Mouse (Mus musculus): ENCODE data around the gene Arhgef28. TPM values are rescaled to one million over a fixed set of nuclear protein-coding genes. Genes with fewer than 3 reads are reported as not detected.

The Arhgef28 gene
- polyA plus RNA-seq (2021; fragmentation: Nextera tagmentation): 49.5 and 54.2 TPM in 2 replicates
- long read RNA-seq, experiment 1, partial matches to known transcripts: 131 of 152 reads
- long read RNA-seq, experiment 1, other reads (novel, unspliced or antisense): 21 of 152 reads
- long read RNA-seq, experiment 2, full-length matches to known transcripts: 7 of 375 reads
- long read RNA-seq, experiment 2, partial matches to known transcripts: 310 of 375 reads
- long read RNA-seq, experiment 2, other reads (novel, unspliced or antisense): 58 of 375 reads

DNA sequence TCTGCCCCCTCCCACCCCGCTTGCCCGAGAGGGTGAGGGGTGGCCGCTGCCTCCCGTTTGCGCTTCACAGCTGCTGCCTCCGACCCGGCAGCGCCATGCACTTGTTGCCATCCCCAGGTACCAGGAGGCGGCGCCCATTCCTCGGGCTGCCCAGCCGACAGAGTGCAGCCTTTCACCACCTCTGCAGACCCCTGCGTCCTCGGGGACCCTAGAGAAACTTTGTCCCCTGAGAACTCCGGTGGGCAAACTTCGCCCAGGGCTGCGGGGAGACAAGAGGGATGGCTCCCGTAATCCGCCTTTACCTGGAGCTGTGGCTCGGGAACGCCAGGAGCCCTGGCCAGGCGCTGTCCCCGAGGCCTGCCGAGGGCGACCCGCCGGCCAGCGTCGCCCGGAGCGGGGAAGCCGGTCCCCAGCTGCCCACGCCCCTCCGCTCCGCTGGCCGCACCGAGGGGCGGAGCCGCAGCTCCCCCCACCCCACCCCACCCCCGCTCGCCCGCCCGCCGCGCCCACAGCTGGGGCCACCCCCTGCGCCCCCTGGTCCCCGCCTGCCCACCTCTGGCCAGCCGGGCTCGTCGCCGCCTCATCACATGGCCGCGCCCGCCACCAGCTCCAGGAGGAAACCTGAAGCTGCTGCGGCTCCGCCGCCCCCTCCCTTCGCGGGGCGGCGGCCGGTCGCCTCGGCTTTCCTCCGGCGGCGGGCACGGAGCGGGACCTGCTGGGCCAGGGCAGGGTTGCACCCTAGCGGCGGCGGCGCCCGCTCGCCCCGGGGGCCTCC is at the start of gene Arhgef28:
Gene Arhgef28, minus strand, starts transcription at position 669 of the 775 bp plus-strand sequence.

Other genes starting within 250 kb of the Arhgef28 start
- gene Utp15, start 56.6 kb upstream of the Arhgef28 start, polyA plus RNA-seq (2021; fragmentation: Nextera tagmentation): 13.7 and 15.3 TPM in 2 replicates
- 29.9 and 34.3 TPM in 2 replicates for gene Ankra2, start 56.6 kb upstream of the Arhgef28 start, polyA plus RNA-seq (2021; fragmentation: Nextera tagmentation)
- 0.24 TPM in 1 of 2 replicates, not detected in the other for gene Gm21976, start 73.4 kb upstream of the Arhgef28 start, polyA plus RNA-seq (2021; fragmentation: Nextera tagmentation)
- gene Btf3, start 110.6 kb upstream of the Arhgef28 start, polyA plus RNA-seq (2021; fragmentation: Nextera tagmentation): 349 and 389 TPM in 2 replicates
- gene Foxd1, start 147.8 kb upstream of the Arhgef28 start, polyA plus RNA-seq (2021; fragmentation: Nextera tagmentation): 0.05 and 0.09 TPM in 2 replicates